Mouse (Mus musculus) thymus, adult 2 months (tissue): ENCODE measurements around the gene E130308A19Rik. TPM values are rescaled to one million over a fixed set of nuclear protein-coding genes. Genes with fewer than 3 reads are reported as not detected.
A peak's percentile ranks its signal among the peaks of the same experiment; 100 is the strongest.

Experiments used
- DNase-seq: peaks from one replicate; pipeline ENCODE4 v3.0.0; 2021
- H3K27ac ChIP-seq: fragments of 200-500 bp; 2 replicates; pipeline ENCODE4 v1.5.1; 2012; ENCODE audit warnings: low read length, control low read depth; ENCODE audit not compliant: control insufficient read depth, insufficient read depth
- H3K27me3 ChIP-seq: fragments of 200-500 bp; 2 replicates; pipeline ENCODE4 v1.6.1; 2012; ENCODE audit warnings: mild to moderate bottlenecking, low read length, moderate library complexity, mixed read lengths; ENCODE audit not compliant: control insufficient read depth, insufficient read depth
- H3K36me3 ChIP-seq: fragments of 200-500 bp; 2 replicates; pipeline ENCODE4 v1.6.1; 2012; ENCODE audit warnings: mild to moderate bottlenecking, low read length, moderate library complexity; ENCODE audit not compliant: control insufficient read depth, insufficient read depth
- H3K4me1 ChIP-seq: fragments of 200-500 bp; replicated peaks from 2 replicates; pipeline ENCODE4 v1.6.1; 2012; ENCODE audit warnings: low read length; ENCODE audit not compliant: control insufficient read depth, insufficient read depth
- H3K4me3 ChIP-seq: fragments of 200-500 bp; 2 replicates; pipeline ENCODE4 v1.5.1; 2012; ENCODE audit warnings: mild to moderate bottlenecking, low read length, control low read depth, moderate library complexity; ENCODE audit not compliant: control insufficient read depth, insufficient read depth
- CTCF ChIP-seq: fragments of 200-500 bp; IDR thresholded peaks from 2 replicates; pipeline ENCODE4 v1.5.1; 2012; ENCODE audit warnings: mild to moderate bottlenecking, control low read depth, low read length, moderate library complexity, borderline replicate concordance; ENCODE audit not compliant: control insufficient read depth, poor library complexity, insufficient read depth; ENCODE audit errors: extremely low read depth
- POLR2A ChIP-seq: fragments of 200-500 bp; IDR thresholded peaks from 2 replicates; pipeline ENCODE4 v1.6.1; 2012; ENCODE audit warnings: mild to moderate bottlenecking, low read length, control low read depth, moderate library complexity; ENCODE audit not compliant: control insufficient read depth, poor library complexity, insufficient read depth; ENCODE audit errors: extremely low read depth
- WGBS: fragments of 180-500 bp; shearing (Covaris S2); methylation state at CpG from one replicate; pipeline ENCODE4 v1.1.7; 2018; 5-methylcytosine and 5-hydroxymethylcytosine counted together
- polyA plus RNA-seq: library from polyadenylated mRNA; depleted of rRNA; stranded (reverse); fragments of >200 nt; gene quantifications from 2 replicates; pipeline ENCODE4 v1.2.3, GENCODE M21; 2012

Gene E130308A19Rik
- polyA plus RNA-seq, 1 experiment = 12.4 TPM

DNA sequence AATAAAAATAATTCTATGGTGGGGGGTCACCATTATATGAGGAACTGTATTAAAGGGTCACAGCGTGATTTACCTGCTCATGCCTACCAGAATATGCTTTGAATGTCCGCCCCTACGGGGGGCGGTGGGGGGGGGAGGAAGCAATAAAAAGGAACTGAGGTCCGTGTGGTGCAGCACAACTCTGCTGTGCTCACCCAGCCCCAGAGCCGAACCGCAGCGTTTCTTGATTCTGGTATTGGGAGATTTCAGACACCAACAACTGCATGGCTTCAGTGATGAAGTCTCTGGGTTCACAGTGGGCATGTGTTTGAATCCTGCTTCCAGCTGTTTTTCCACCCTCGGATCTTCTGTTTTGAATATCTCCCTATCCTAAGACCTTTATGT, 101.9 kb downstream of the E130308A19Rik start:
- no peak for DNase-seq
- Histone ChIP-seq H3K27me3 (no peaks in the 10 kb centered on the region), H3K4me3 (no peak overlapping the region), H3K27ac (no peak overlapping the region), H3K36me3 (no peaks in the 10 kb centered on the region), H3K4me1 (peaks cover 2% of the 10 kb centered on the region; the same call in 1 of the 2 replicates)
- WGBS = 29% methylated on average over 9 of the region's 9 CpGs
- TF ChIP-seq POLR2A (no peak), CTCF (no peak)

GRCm38 (mm10) chr4:59728839-59729238, 102.8 kb downstream of the E130308A19Rik start:
- 55% methylated on average over 2 of the region's 2 CpGs for WGBS
- Histone ChIP-seq H3K4me1 (peaks cover 2% of the 10 kb centered on the region; the same call in 1 of the 2 replicates), H3K4me3 (no peak overlapping the region)

GRCm38 (mm10) chr4:59731544-59731943, 105.5 kb downstream of the E130308A19Rik start:
- Histone ChIP-seq H3K27ac (no peak overlapping the region), H3K27me3 (no peaks in the 10 kb centered on the region), H3K4me1 (no peaks in the 10 kb centered on the region; the same call in 1 of the 2 replicates), H3K4me3 (no peak overlapping the region), H3K36me3 (no peaks in the 10 kb centered on the region)
- 83% methylated on average over 7 of the region's 7 CpGs for WGBS
- DNase-seq = no peak
- TF ChIP-seq CTCF = no peak
- TF ChIP-seq POLR2A = no peak

More at GRCm38 (mm10) chr4:59728839-59729238, 102.8 kb downstream of the E130308A19Rik start:
- no peaks in the 10 kb centered on the region for H3K36me3 ChIP-seq
- no peak overlapping the region for H3K27ac ChIP-seq
- TF ChIP-seq POLR2A (no peak), CTCF (no peak)
- no peaks in the 10 kb centered on the region for H3K27me3 ChIP-seq
- DNase-seq = no peak

GRCm38 (mm10) chr4:59739321-59739720, 113.3 kb downstream of the E130308A19Rik start:
- H3K27ac ChIP-seq = no peak overlapping the region
- no peaks in the 10 kb centered on the region for H3K36me3 ChIP-seq
- WGBS = 99% methylated on average over 4 of the region's 4 CpGs
- no peaks in the 10 kb centered on the region for H3K4me1 ChIP-seq
- no peaks in the 10 kb centered on the region for H3K27me3 ChIP-seq
- no peak overlapping the region for H3K4me3 ChIP-seq
- TF ChIP-seq POLR2A (no peak), CTCF (no peak)
- DNase-seq = peak; percentile 27

DNA sequence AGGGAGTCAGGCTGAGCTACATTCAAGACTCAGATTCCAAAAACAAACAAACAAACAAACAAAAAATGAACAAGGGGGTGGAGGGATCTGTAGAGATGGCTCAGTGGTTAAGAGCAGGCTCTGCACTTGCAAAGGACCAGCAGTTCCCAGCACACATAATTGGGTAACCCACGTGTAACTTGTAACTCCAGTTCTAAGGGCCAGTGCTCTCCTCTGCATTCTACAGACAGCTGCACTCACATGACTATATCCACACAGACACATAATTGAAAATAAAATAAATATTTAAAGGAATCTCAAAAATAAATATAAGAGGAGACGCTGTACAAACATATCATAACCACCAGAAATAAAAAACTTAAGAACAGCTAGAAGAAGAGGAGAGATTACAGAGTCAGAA, 113.9 kb downstream of the E130308A19Rik start:
- no peak overlapping the region for H3K4me3 ChIP-seq
- no peaks in the 10 kb centered on the region for H3K36me3 ChIP-seq
- 99% methylated on average over 2 of the region's 2 CpGs for WGBS
- no peaks in the 10 kb centered on the region for H3K4me1 ChIP-seq
- DNase-seq = no peak
- TF ChIP-seq CTCF (no peak), POLR2A (no peak)
- no peaks in the 10 kb centered on the region for H3K27me3 ChIP-seq
- H3K27ac ChIP-seq = no peak overlapping the region

DNA sequence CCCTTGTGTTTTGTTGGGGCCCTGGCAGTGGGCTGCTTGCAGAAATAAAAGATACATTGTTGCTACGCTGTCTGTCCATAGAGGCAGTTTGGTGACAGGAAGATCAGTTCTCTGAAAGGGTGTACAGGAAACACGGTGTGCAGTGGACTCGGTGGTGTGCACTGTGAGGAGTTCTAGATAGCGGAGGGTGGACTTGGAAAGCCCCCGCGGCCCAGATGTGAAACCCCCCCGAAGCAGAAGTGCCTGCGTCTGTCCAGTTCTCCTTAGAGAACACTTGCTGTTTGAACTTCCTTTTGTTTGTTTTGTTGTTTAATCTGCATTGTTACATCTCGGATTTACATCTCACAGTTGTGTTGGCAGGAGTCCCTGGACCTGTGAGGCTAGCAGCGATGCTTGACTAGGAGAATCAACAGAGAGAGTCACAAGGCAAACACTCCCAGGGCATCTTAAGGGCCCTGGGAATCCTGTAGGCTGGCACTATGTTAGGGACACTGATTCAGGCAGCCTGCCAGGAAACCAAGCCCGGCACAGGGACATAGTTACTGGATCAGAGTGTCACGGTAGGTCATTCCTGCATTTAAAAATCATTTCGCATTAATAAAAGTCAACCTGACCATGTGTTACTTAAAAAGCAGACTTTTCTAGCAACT, 127.6 kb downstream of the E130308A19Rik start:
- 78% methylated on average over 13 of the region's 13 CpGs for WGBS
- no peak for DNase-seq
- no peak overlapping the region for H3K4me3 ChIP-seq
- no peak for TF ChIP-seq POLR2A
- TF ChIP-seq CTCF = no peak
- H3K36me3 ChIP-seq = no peaks in the 10 kb centered on the region
- H3K27ac ChIP-seq = no peak overlapping the region
- H3K4me1 ChIP-seq = no peaks in the 10 kb centered on the region
- H3K27me3 ChIP-seq = no peaks in the 10 kb centered on the region
